Mouse (Mus musculus) MEL (cell line): ENCODE measurements around the gene Arhgap33. TPM values are rescaled to one million over a fixed set of nuclear protein-coding genes. Genes with fewer than 3 reads are reported as not detected.

Experiments
- DNase-seq: peaks from one replicate; pipeline ENCODE4 v3.0.0; 2011; ENCODE audit warnings: low read depth, low spot score
- H3K27ac ChIP-seq: 2 replicates; pipeline ENCODE4 v1.5.1; 2012; ENCODE audit warnings: low read depth, mild to moderate bottlenecking, control low read depth, low read length, moderate library complexity; ENCODE audit not compliant: control insufficient read depth
- H3K27me3 ChIP-seq, 2 experiments: fragments of 150-350 bp in 1 of 2; sonication (generic) in 1 of 2; 2 replicates each; pipeline ENCODE4 v1.6.1; 2012; ENCODE audit warnings: low read length in 2 of 2, mild to moderate bottlenecking in 2 of 2, improper control_type of control experiment in 1 of 2, moderate library complexity in 1 of 2; ENCODE audit not compliant: insufficient read depth in 2 of 2, control insufficient read depth in 1 of 2
- H3K36me3 ChIP-seq, 2 experiments: 2 replicates each; pipeline ENCODE4 v1.6.1; 2012 to 2014; ENCODE audit warnings: low read length in 2 of 2, improper control_type of control experiment in 1 of 2, inconsistent platforms in 1 of 2, mild to moderate bottlenecking in 1 of 2; ENCODE audit not compliant: insufficient read depth in 2 of 2, control insufficient read depth in 1 of 2
- H3K4me1 ChIP-seq, 2 experiments: fragments of 150-350 bp in 1 of 2; sonication (generic) in 1 of 2; 2 replicates each; pipeline ENCODE4 v1.6.1; 2012; ENCODE audit warnings: low read length in 2 of 2, improper control_type of control experiment in 1 of 2, mild to moderate bottlenecking in 1 of 2; ENCODE audit not compliant: insufficient read depth in 2 of 2, control insufficient read depth in 1 of 2
- H3K4me3 ChIP-seq, 2 experiments: fragments of 150-350 bp in 1 of 2; sonication (generic) in 1 of 2; 2 replicates each; pipeline ENCODE4 v1.5.1; 2012; ENCODE audit warnings: low read depth in 2 of 2, low read length in 2 of 2, mild to moderate bottlenecking in 2 of 2, moderate library complexity in 2 of 2, control low read depth in 1 of 2, improper control_type of control experiment in 1 of 2; ENCODE audit not compliant: control insufficient read depth in 1 of 2, insufficient read depth in 1 of 2
- H3K79me2 ChIP-seq: 2 replicates; pipeline ENCODE4 v1.6.1; 2012; ENCODE audit warnings: mild to moderate bottlenecking, low read length, moderate library complexity; ENCODE audit not compliant: control insufficient read depth, poor library complexity, insufficient read depth
- H3K9ac ChIP-seq: 2 replicates; pipeline ENCODE4 v1.6.1; 2012; ENCODE audit warnings: low read depth, mild to moderate bottlenecking, control low read depth, low read length, moderate library complexity; ENCODE audit not compliant: control insufficient read depth, poor library complexity, severe bottlenecking
- H3K9me3 ChIP-seq: fragments of 150-350 bp; sonication (generic); replicated peaks from 2 replicates; pipeline ENCODE4 v1.6.1; 2012; ENCODE audit warnings: mild to moderate bottlenecking, low read length, improper control_type of control experiment, moderate library complexity; ENCODE audit not compliant: insufficient read depth
- CTCF ChIP-seq, 3 experiments: IDR thresholded peaks in 2 of 3; conservative IDR thresholded peaks in 1 of 3; 2 replicates each; pipeline ENCODE4 v1.5.1; 2011 to 2012; ENCODE audit warnings: low read length in 3 of 3, low read depth in 2 of 3, mild to moderate bottlenecking in 2 of 3, improper control_type of control experiment in 1 of 3, inconsistent platforms in 1 of 3, mixed read lengths in 1 of 3, moderate library complexity in 1 of 3; ENCODE audit not compliant: control insufficient read depth in 1 of 3, insufficient read depth in 1 of 3, poor library complexity in 1 of 3, severe bottlenecking in 1 of 3
- JUND ChIP-seq: IDR thresholded peaks from 2 replicates; pipeline ENCODE4 v1.6.1; 2011; ENCODE audit warnings: low read depth, mild to moderate bottlenecking, improper control_type of control experiment, low read length
- MYC ChIP-seq: IDR thresholded peaks from 2 replicates; pipeline ENCODE4 v1.6.1; 2011; ENCODE audit warnings: low read depth, mild to moderate bottlenecking, low read length, improper control_type of control experiment, moderate library complexity
- NRF1 ChIP-seq: IDR thresholded peaks from 2 replicates; pipeline ENCODE4 v1.6.1; 2014; ENCODE audit warnings: low read depth, mild to moderate bottlenecking, inconsistent platforms, low read length, improper control_type of control experiment, moderate library complexity; ENCODE audit not compliant: poor library complexity, insufficient read depth, severe bottlenecking
- RAD21 ChIP-seq: IDR thresholded peaks from 2 replicates; pipeline ENCODE4 v1.6.1; 2011; ENCODE audit warnings: mild to moderate bottlenecking, low read depth, low read length, improper control_type of control experiment
- SMC3 ChIP-seq: IDR thresholded peaks from 2 replicates; pipeline ENCODE4 v1.6.1; 2011; ENCODE audit warnings: low read depth, low read length, improper control_type of control experiment
- UBTF ChIP-seq: IDR thresholded peaks from 2 replicates; pipeline ENCODE4 v1.6.1; 2012; ENCODE audit warnings: low read depth, mild to moderate bottlenecking, inconsistent platforms, low read length, improper control_type of control experiment, moderate library complexity, borderline replicate concordance; ENCODE audit not compliant: insufficient read depth
- ZC3H11A ChIP-seq: IDR thresholded peaks from 2 replicates; pipeline ENCODE4 v1.6.1; 2012; ENCODE audit warnings: low read depth, mild to moderate bottlenecking, inconsistent platforms, low read length, improper control_type of control experiment
- ZMIZ1 ChIP-seq: IDR thresholded peaks from 2 replicates; pipeline ENCODE4 v1.6.1; 2012; ENCODE audit warnings: low read depth, mild to moderate bottlenecking, inconsistent platforms, low read length, improper control_type of control experiment, moderate library complexity
- polyA plus RNA-seq, 2 experiments: library from polyadenylated mRNA; stranded (reverse) in 1 of 2; unstranded in 1 of 2; fragments of >175 nt in 1 of 2; fragments of >200 nt in 1 of 2; gene quantifications; 2 replicates each; pipeline versions ENCODE4 v1.2.1 to v1.2.4; 2012; ENCODE audit warnings: low replicate concordance in 2 of 2, low read depth in 1 of 2; ENCODE audit not compliant: insufficient read length in 2 of 2, insufficient read depth in 1 of 2, missing spikeins in 1 of 2
- total RNA-seq: library from RNA; depleted of rRNA; stranded (reverse); fragments of 300-350 nt; gene quantifications from 2 replicates; pipeline ENCODE4 v1.2.3, GENCODE M21; 2012; rRNA removed

Arhgap33 gene
- total and polyA plus RNA-seq, 3 experiments = 1.8 to 22.3 TPM; not detected in 1

DNA sequence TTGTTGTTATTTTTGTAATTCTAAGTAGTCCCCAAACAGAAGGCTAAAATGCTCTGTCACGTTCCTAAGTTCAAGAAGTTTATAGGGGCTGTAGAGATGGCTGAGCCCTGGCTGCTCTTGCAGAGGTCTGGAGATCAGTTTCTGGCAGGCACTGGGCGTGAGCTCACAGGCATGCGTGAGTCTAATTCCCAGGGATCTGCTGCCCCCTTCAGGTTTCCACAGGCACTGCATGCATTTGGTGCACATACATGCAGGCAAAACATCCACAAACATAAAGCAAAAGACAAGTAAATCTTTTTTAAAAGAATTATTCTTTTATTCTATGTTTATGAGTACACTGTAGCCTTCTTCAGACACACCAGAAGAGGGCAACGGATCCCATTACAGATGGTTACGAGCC lies 62.4 kb downstream of the Arhgap33 start:
- H3K9ac ChIP-seq = no peak overlapping the region
- H3K27ac ChIP-seq = no peak overlapping the region
- H3K9me3 ChIP-seq = no peaks in the 10 kb centered on the region
- no peaks in the 10 kb centered on the region for H3K4me1 ChIP-seq
- no peak overlapping the region for H3K4me3 ChIP-seq
- no peaks in the 10 kb centered on the region for H3K36me3 ChIP-seq
- peak; percentile 73 for DNase-seq
- H3K79me2 ChIP-seq = no peaks in the 10 kb centered on the region
- no peak for TF ChIP-seq JUND
- peak; percentile 56 to 77 (median 67) for TF ChIP-seq CTCF (IDR thresholded peaks at IDR 0.05 in 2 of 3, conservative IDR thresholded peaks at IDR 0.05 in 1 of 3; ENCODE audit: control insufficient read depth in 1 of 3, insufficient read depth in 1 of 3, low read depth in 2 of 3, low read length in 3 of 3, poor library complexity in 1 of 3, severe bottlenecking in 1 of 3)
- TF ChIP-seq ZMIZ1 = no peak
- no peak for TF ChIP-seq UBTF
- TF ChIP-seq MYC = no peak
- TF ChIP-seq NRF1 = peak; percentile 47; the same call in 1 of the 2 replicates
- TF ChIP-seq ZC3H11A = peak; percentile 73
- peak; percentile 69 for TF ChIP-seq SMC3
- TF ChIP-seq RAD21 = peak; percentile 73
- H3K27me3 ChIP-seq = no peaks in the 10 kb centered on the region; a peak in 1 of 4 replicates

Other genes starting within 250 kb of the Arhgap33 start
Only the 30 nearest of the 34 such genes appear.
- gene E130208F15Rik, start 213.3 kb downstream of the Arhgap33 start, total RNA-seq = 0.92 and 0.96 TPM in 2 replicates
- gene E130208F15Rik, start 213.3 kb downstream of the Arhgap33 start, polyA plus RNA-seq = 1 to 10 TPM in 1 of 2 experiments, not detected in 1; 3.2 TPM
- 4.3 and 4.5 TPM in 2 replicates for gene Sdhaf1, start 211.2 kb downstream of the Arhgap33 start, total RNA-seq
- gene Sdhaf1, start 211.2 kb downstream of the Arhgap33 start, polyA plus RNA-seq = 1 to 10 TPM in 1 of 2 experiments, not detected in 1; 8.1 TPM
- not detected in 2 replicates for gene Lrfn3, start 172.3 kb downstream of the Arhgap33 start, total RNA-seq
- not detected for gene Lrfn3, start 172.3 kb downstream of the Arhgap33 start, polyA plus RNA-seq
- 2.8 and 3.9 TPM in 2 replicates for gene Tyrobp, start 121.3 kb downstream of the Arhgap33 start, total RNA-seq
- gene Tyrobp, start 121.3 kb downstream of the Arhgap33 start, polyA plus RNA-seq = 10 to 100 TPM in 1 of 2 experiments, not detected in 1; 13.6 TPM
- 7.1 and 15.5 TPM in 2 replicates for gene Hcst, start 115.2 kb downstream of the Arhgap33 start, total RNA-seq
- 10 to 100 TPM in 1 of 2 experiments, not detected in 1; 28.1 TPM for gene Hcst, start 115.2 kb downstream of the Arhgap33 start, polyA plus RNA-seq
- 6.2 and 7.0 TPM in 2 replicates for gene Nfkbid, start 113.3 kb downstream of the Arhgap33 start, total RNA-seq
- 10 to 100 TPM in 1 of 2 experiments, not detected in 1; 16.7 TPM for gene Nfkbid, start 113.3 kb downstream of the Arhgap33 start, polyA plus RNA-seq
- gene Aplp1, start 89.5 kb downstream of the Arhgap33 start, total RNA-seq = 1.5 and 1.9 TPM in 2 replicates
- gene Aplp1, start 89.5 kb downstream of the Arhgap33 start, polyA plus RNA-seq = 1 to 10 TPM in 1 of 2 experiments, not detected in 1; 7.1 TPM
- not detected in 2 replicates for gene Kirrel2, start 77.4 kb downstream of the Arhgap33 start, total RNA-seq
- not detected for gene Kirrel2, start 77.4 kb downstream of the Arhgap33 start, polyA plus RNA-seq
- gene Nphs1, start 76.7 kb downstream of the Arhgap33 start, total RNA-seq = 1.3 and 2.3 TPM in 2 replicates
- gene Nphs1, start 76.7 kb downstream of the Arhgap33 start, polyA plus RNA-seq = 1 to 10 TPM in 1 of 2 experiments, not detected in 1; 1.2 TPM
- gene Prodh2, start 41.4 kb downstream of the Arhgap33 start, total RNA-seq = not detected in 2 replicates
- not detected for gene Prodh2, start 41.4 kb downstream of the Arhgap33 start, polyA plus RNA-seq
- gene Hspb6, start 17.1 kb upstream of the Arhgap33 start, total RNA-seq = 1.2 and 1.5 TPM in 2 replicates
- 10 to 100 TPM in 1 of 2 experiments, not detected in 1; 12.4 TPM for gene Hspb6, start 17.1 kb upstream of the Arhgap33 start, polyA plus RNA-seq
- gene Proser3, start 17.2 kb upstream of the Arhgap33 start, total RNA-seq = 2.3 and 2.4 TPM in 2 replicates
- 1 to 10 TPM in 1 of 2 experiments, not detected in 1; 8.9 TPM for gene Proser3, start 17.2 kb upstream of the Arhgap33 start, polyA plus RNA-seq
- gene Lin37, start 24.8 kb upstream of the Arhgap33 start, total RNA-seq = 10.9 and 12.0 TPM in 2 replicates
- gene Lin37, start 24.8 kb upstream of the Arhgap33 start, polyA plus RNA-seq = 10 to 100 TPM in 1 of 2 experiments, not detected in 1; 49.8 TPM
- gene U2af1l4, start 28.2 kb upstream of the Arhgap33 start, total RNA-seq = 67.2 and 74.2 TPM in 2 replicates
- gene U2af1l4, start 28.2 kb upstream of the Arhgap33 start, polyA plus RNA-seq = 10 to 100 TPM in 1 of 2 experiments, not detected in 1; 72.5 TPM
- 1.4 and 1.9 TPM in 2 replicates for gene Gm49396, start 28.3 kb upstream of the Arhgap33 start, total RNA-seq
- 1 to 10 TPM in 1 of 2 experiments, not detected in 1; 4.2 TPM for gene Gm49396, start 28.3 kb upstream of the Arhgap33 start, polyA plus RNA-seq
- gene Psenen, start 28.6 kb upstream of the Arhgap33 start, total RNA-seq = 43.0 and 60.8 TPM in 2 replicates
- gene Psenen, start 28.6 kb upstream of the Arhgap33 start, polyA plus RNA-seq = 100 to 1,000 TPM in 1 of 2 experiments, not detected in 1; 157 TPM
- 1.3 and 1.7 TPM in 2 replicates for gene Igflr1, start 30.4 kb upstream of the Arhgap33 start, total RNA-seq
- 1 to 10 TPM in 1 of 2 experiments, not detected in 1; 3.1 TPM for gene Igflr1, start 30.4 kb upstream of the Arhgap33 start, polyA plus RNA-seq
- 13.2 and 15.6 TPM in 2 replicates for gene Kmt2b, start 53.7 kb upstream of the Arhgap33 start, total RNA-seq
- 10 to 100 TPM in 1 of 2 experiments, not detected in 1; 48.2 TPM for gene Kmt2b, start 53.7 kb upstream of the Arhgap33 start, polyA plus RNA-seq
- gene Zbtb32, start 63.8 kb upstream of the Arhgap33 start, total RNA-seq = 20.1 and 25.9 TPM in 2 replicates
- gene Zbtb32, start 63.8 kb upstream of the Arhgap33 start, polyA plus RNA-seq = 10 to 100 TPM in 1 of 2 experiments, not detected in 1; 32.8 TPM
- 0.42 and 0.54 TPM in 2 replicates for gene Upk1a, start 77.8 kb upstream of the Arhgap33 start, total RNA-seq
- 1 to 10 TPM in 1 of 2 experiments, not detected in 1; 1.6 TPM for gene Upk1a, start 77.8 kb upstream of the Arhgap33 start, polyA plus RNA-seq
- gene Cox6b1, start 91.1 kb upstream of the Arhgap33 start, total RNA-seq = 566 and 611 TPM in 2 replicates
- gene Cox6b1, start 91.1 kb upstream of the Arhgap33 start, polyA plus RNA-seq = 100 to 1,000 TPM in 1 of 2 experiments, not detected in 1; 799 TPM
- gene Etv2, start 100.8 kb upstream of the Arhgap33 start, total RNA-seq = 0.15 TPM in 1 of 2 replicates, not detected in the other
- gene Etv2, start 100.8 kb upstream of the Arhgap33 start, polyA plus RNA-seq = not detected
- gene Rbm42, start 115.3 kb upstream of the Arhgap33 start, total RNA-seq = 103 and 124 TPM in 2 replicates
- gene Rbm42, start 115.3 kb upstream of the Arhgap33 start, polyA plus RNA-seq = 100 to 1,000 TPM in 1 of 2 experiments, not detected in 1; 129 TPM
- 34.3 and 35.0 TPM in 2 replicates for gene Haus5, start 129.9 kb upstream of the Arhgap33 start, total RNA-seq
- gene Haus5, start 129.9 kb upstream of the Arhgap33 start, polyA plus RNA-seq = 10 to 100 TPM in 1 of 2 experiments, not detected in 1; 55.9 TPM
- not detected in 2 replicates for gene Pmis2, start 136.5 kb upstream of the Arhgap33 start, total RNA-seq
- gene Pmis2, start 136.5 kb upstream of the Arhgap33 start, polyA plus RNA-seq = not detected
- gene 2200002J24Rik, start 163.9 kb upstream of the Arhgap33 start, total RNA-seq = 0.52 TPM in 1 of 2 replicates, not detected in the other
- gene 2200002J24Rik, start 163.9 kb upstream of the Arhgap33 start, polyA plus RNA-seq = 1 to 10 TPM in 1 of 2 experiments, not detected in 1; 1.2 TPM
- gene Atp4a, start 177.1 kb upstream of the Arhgap33 start, total RNA-seq = 2.7 and 3.0 TPM in 2 replicates
- gene Atp4a, start 177.1 kb upstream of the Arhgap33 start, polyA plus RNA-seq = 1 to 10 TPM in 1 of 2 experiments, not detected in 1; 1.5 TPM
- gene Tmem147, start 194.5 kb upstream of the Arhgap33 start, total RNA-seq = 218 and 266 TPM in 2 replicates
- 100 to 1,000 TPM; 307 to 324 TPM for gene Tmem147, start 194.5 kb upstream of the Arhgap33 start, polyA plus RNA-seq
- not detected in 2 replicates for gene Gapdhs, start 208.6 kb upstream of the Arhgap33 start, total RNA-seq
- under 1 TPM in 1 of 2 experiments, not detected in 1; 0.49 TPM for gene Gapdhs, start 208.6 kb upstream of the Arhgap33 start, polyA plus RNA-seq
- gene Sbsn, start 216.4 kb upstream of the Arhgap33 start, total RNA-seq = 1.2 TPM in 1 of 2 replicates, not detected in the other
- gene Sbsn, start 216.4 kb upstream of the Arhgap33 start, polyA plus RNA-seq = under 1 TPM in 1 of 2 experiments, not detected in 1; 0.17 TPM